Mouse (Mus musculus): ENCODE measurements at regions not wholly inside any gene's neighbourhood (a gene's known extent, or its start where the extent isn't known, plus 50 kb on each side); places are given as distances from the start of the nearest gene placed in this dataset.

DNA sequence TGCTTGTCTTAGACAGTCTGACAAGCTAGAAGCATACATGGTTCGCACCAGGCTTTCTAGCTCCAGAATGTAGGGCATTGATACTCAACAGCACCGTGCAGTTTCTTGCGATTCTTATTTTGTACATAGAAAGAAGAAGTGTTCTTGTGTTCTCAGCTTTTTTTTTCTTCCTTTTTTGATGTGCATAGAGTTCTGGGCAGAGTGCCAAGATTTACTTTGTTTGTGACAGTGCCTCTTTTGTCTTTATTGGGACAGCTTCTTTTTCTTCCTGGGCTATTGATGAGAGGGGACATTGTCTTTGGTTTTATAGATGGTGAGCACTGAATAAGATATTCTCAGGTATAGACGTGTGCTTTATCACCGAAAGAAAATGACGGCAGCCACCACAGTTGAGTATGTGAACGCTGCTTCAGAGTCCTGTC, 945.0 kb downstream of the Stpg2 start:
- no peaks in the 10 kb centered on the region for H3K27me3 ChIP-seq (ENCODE audit: insufficient read depth, low read length)

DNA sequence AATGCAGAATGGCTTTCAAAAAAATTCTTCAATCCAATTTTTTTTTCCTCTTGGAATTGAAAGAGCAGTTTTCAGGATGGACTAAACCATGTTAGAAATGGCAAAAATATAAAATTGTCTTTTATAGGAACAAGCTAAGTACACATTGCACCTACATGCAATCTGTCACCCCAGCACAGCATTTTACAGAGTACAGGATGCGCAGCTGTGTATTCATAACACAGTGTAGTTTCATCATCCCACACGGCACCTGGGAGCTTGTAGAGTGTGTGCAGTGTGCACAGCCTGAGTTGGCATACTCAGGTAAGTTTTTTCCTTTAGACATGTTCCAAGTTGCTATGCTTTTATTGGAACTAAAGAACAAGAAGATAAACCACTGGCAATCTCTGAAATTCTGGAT, 974.0 kb downstream of the Stpg2 start:
- DNase-seq (ENCODE audit: low spot score) = no peak
- no peaks in the 10 kb centered on the region for H3K4me1 ChIP-seq (ENCODE audit: insufficient read depth, low read depth, low read length)
- no peaks in the 10 kb centered on the region for H3K9me3 ChIP-seq (replicated peaks)
- no peaks in the 10 kb centered on the region for H3K36me3 ChIP-seq (replicated peaks)
- H3K4me3 ChIP-seq (ENCODE audit: low read depth, low read length) = no peak overlapping the region
- no peak for TF ChIP-seq POLR2AphosphoS5 (IDR thresholded peaks at IDR 0.05; ENCODE audit: insufficient replicate concordance, low read depth, low read length)
- TF ChIP-seq TAL1 (conservative IDR thresholded peaks at IDR 0.05; ENCODE audit: low read depth, low read length) = no peak
- no peak for TF ChIP-seq CTCF (IDR thresholded peaks at IDR 0.05; ENCODE audit: low read depth, low read length)
- TF ChIP-seq GATA2 (IDR thresholded peaks at IDR 0.05; ENCODE audit: borderline replicate concordance, low read depth, low read length) = no peak
- no peak for TF ChIP-seq GATA1 (IDR thresholded peaks at IDR 0.05; ENCODE audit: borderline replicate concordance, low read length)
- no peak for ATAC-seq (ENCODE audit: extremely low read depth, insufficient number of reproducible peaks, low FRiP score, poor library complexity, severe bottlenecking)
- H3K27me3 ChIP-seq (ENCODE audit: insufficient read depth, low read length) = no peaks in the 10 kb centered on the region

More for the DNA sequence above, 945.0 kb downstream of the Stpg2 start:
- no peak for ATAC-seq (ENCODE audit: extremely low read depth, insufficient number of reproducible peaks, low FRiP score, poor library complexity, severe bottlenecking)
- no peak for TF ChIP-seq GATA2 (IDR thresholded peaks at IDR 0.05; ENCODE audit: borderline replicate concordance, low read depth, low read length)
- no peak for TF ChIP-seq TAL1 (conservative IDR thresholded peaks at IDR 0.05; ENCODE audit: low read depth, low read length)
- TF ChIP-seq CTCF (IDR thresholded peaks at IDR 0.05; ENCODE audit: low read depth, low read length) = no peak
- TF ChIP-seq POLR2AphosphoS5 (IDR thresholded peaks at IDR 0.05; ENCODE audit: insufficient replicate concordance, low read depth, low read length) = no peak
- TF ChIP-seq GATA1 (IDR thresholded peaks at IDR 0.05; ENCODE audit: borderline replicate concordance, low read length) = no peak
- Histone ChIP-seq H3K4me3 (ENCODE audit: low read depth, low read length) (no peak overlapping the region), H3K4me1 (ENCODE audit: insufficient read depth, low read depth, low read length) (no peaks in the 10 kb centered on the region), H3K9me3 (replicated peaks) (no peaks in the 10 kb centered on the region), H3K36me3 (replicated peaks) (no peaks in the 10 kb centered on the region)
- no peak for DNase-seq (ENCODE audit: low spot score)

DNA sequence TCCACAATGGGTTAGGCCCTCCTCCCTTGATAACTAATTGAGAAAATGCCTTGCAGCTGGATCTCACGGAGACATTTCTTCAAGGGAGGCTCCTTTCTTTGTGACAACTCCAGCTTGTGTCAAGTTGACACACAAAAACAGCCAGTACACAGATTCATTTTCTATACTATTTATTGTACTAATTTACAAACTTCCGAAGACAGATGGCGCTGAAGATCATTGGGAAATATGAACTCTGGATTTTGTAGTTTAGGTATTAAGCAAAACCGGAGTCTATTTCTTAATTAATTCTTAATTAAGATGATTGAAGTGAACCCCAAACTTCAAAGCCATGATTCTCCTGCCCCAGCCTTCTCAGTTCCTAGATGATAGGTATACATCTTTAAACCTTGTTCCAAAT, 977.2 kb downstream of the Stpg2 start:
- no peak overlapping the region for H3K4me3 ChIP-seq (ENCODE audit: low read depth, low read length)

DNA sequence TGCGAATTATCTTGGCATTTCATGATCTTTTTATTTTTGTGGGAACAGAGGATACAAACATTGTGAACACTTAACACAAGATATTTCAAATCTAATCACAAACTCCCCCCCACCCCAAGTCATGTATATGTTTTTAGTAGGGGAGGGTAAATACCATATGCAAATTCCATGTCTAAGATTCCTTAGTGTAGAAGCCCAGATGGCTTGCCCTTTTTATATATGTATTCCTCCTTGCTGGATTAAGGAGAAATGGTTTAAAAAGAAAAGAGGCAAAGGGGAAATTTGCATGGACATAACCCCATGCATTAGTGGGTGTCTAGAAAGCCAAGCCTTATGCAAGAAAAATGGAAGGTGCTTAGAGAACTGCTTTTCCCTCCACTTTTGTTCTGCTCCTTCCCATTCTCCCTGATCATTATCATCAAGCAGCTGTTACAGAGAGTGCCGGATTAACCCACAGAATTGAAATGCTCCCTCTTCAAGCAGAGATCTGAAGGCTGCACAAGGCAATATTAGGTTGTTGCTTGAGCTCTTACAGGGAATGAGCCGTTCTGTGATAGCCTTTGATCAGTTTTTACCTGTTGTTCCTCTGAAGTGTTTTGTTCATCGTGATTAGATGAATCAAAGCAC, 979.5 kb downstream of the Stpg2 start:
- TF ChIP-seq TAL1 (conservative IDR thresholded peaks at IDR 0.05; ENCODE audit: low read depth, low read length) = no peak
- Histone ChIP-seq H3K4me3 (ENCODE audit: low read depth, low read length) (no peak overlapping the region), H3K9me3 (replicated peaks) (no peaks in the 10 kb centered on the region), H3K27me3 (ENCODE audit: insufficient read depth, low read length) (no peaks in the 10 kb centered on the region), H3K4me1 (ENCODE audit: insufficient read depth, low read depth, low read length) (no peaks in the 10 kb centered on the region), H3K36me3 (replicated peaks) (no peaks in the 10 kb centered on the region)
- ATAC-seq (ENCODE audit: extremely low read depth, insufficient number of reproducible peaks, low FRiP score, poor library complexity, severe bottlenecking) = no peak
- DNase-seq (ENCODE audit: low spot score) = no peak

More for the DNA sequence above, 977.2 kb downstream of the Stpg2 start:
- DNase-seq (ENCODE audit: low spot score) = no peak
- no peaks in the 10 kb centered on the region for H3K27me3 ChIP-seq (ENCODE audit: insufficient read depth, low read length)
- H3K9me3 ChIP-seq (replicated peaks) = no peaks in the 10 kb centered on the region
- H3K4me1 ChIP-seq (ENCODE audit: insufficient read depth, low read depth, low read length) = no peaks in the 10 kb centered on the region
- TF ChIP-seq POLR2AphosphoS5 (IDR thresholded peaks at IDR 0.05; ENCODE audit: insufficient replicate concordance, low read depth, low read length) = no peak
- TF ChIP-seq GATA1 (IDR thresholded peaks at IDR 0.05; ENCODE audit: borderline replicate concordance, low read length) = no peak
- no peak for TF ChIP-seq TAL1 (conservative IDR thresholded peaks at IDR 0.05; ENCODE audit: low read depth, low read length)
- no peak for TF ChIP-seq CTCF (IDR thresholded peaks at IDR 0.05; ENCODE audit: low read depth, low read length)
- no peak for TF ChIP-seq GATA2 (IDR thresholded peaks at IDR 0.05; ENCODE audit: borderline replicate concordance, low read depth, low read length)
- ATAC-seq (ENCODE audit: extremely low read depth, insufficient number of reproducible peaks, low FRiP score, poor library complexity, severe bottlenecking) = no peak
- no peaks in the 10 kb centered on the region for H3K36me3 ChIP-seq (replicated peaks)

DNA sequence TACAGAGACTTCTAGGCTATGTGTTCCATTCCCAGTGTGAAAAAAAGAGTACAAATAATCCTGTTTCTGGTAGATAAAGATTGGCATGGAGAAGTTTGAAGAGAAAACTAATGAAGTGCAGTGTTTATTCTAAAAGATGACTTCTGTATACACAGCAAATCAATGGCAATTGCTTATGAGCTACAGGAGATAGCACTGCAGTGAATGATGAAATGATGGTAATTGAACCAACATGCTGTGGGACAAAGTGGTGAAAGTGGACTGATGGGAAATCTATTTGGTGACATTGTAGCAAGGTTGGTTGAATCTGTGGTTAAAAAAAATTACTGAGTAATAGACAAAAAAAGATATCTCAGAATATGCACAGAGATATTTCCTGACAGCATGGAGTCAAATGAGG, 1000.4 kb downstream of the Stpg2 start:
- DNase-seq (ENCODE audit: low spot score) = no peak
- no peak for ATAC-seq (ENCODE audit: extremely low read depth, insufficient number of reproducible peaks, low FRiP score, poor library complexity, severe bottlenecking)
- TF ChIP-seq TAL1 (conservative IDR thresholded peaks at IDR 0.05; ENCODE audit: low read depth, low read length) (no peak), CTCF (IDR thresholded peaks at IDR 0.05; ENCODE audit: low read depth, low read length) (no peak), POLR2AphosphoS5 (IDR thresholded peaks at IDR 0.05; ENCODE audit: insufficient replicate concordance, low read depth, low read length) (no peak), GATA1 (IDR thresholded peaks at IDR 0.05; ENCODE audit: borderline replicate concordance, low read length) (no peak), GATA2 (IDR thresholded peaks at IDR 0.05; ENCODE audit: borderline replicate concordance, low read depth, low read length) (no peak)

DNA sequence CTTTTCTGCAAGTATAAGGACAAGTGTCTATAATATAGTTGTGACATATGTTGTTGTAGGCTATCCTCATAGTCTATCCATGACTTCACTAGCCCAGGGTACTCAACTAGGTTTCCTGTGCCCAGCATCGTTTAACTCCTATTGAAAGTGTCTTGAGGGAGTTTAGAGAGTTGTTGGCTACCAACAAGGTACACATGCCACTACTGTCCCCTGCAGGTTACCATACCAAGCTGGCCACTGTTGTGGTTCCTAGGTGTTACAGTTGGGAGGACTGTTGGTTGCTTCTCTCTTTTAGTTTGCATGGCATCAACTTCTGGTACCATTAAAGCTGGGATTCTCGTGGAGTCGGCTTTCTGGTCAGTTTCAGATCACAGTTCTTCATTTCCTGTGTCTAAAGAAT, 990.7 kb downstream of the Pdha2 start:
- TF ChIP-seq GATA2 (IDR thresholded peaks at IDR 0.05; ENCODE audit: borderline replicate concordance, low read depth, low read length) (no peak), GATA1 (IDR thresholded peaks at IDR 0.05; ENCODE audit: borderline replicate concordance, low read length) (no peak), CTCF (IDR thresholded peaks at IDR 0.05; ENCODE audit: low read depth, low read length) (no peak), TAL1 (conservative IDR thresholded peaks at IDR 0.05; ENCODE audit: low read depth, low read length) (no peak), POLR2AphosphoS5 (IDR thresholded peaks at IDR 0.05; ENCODE audit: insufficient replicate concordance, low read depth, low read length) (no peak)
- ATAC-seq (ENCODE audit: extremely low read depth, insufficient number of reproducible peaks, low FRiP score, poor library complexity, severe bottlenecking) (no peak), DNase-seq (ENCODE audit: low spot score) (no peak)
- no peaks in the 10 kb centered on the region for H3K9me3 ChIP-seq (replicated peaks)
- H3K36me3 ChIP-seq (replicated peaks) = no peaks in the 10 kb centered on the region
- no peaks in the 10 kb centered on the region for H3K4me1 ChIP-seq (ENCODE audit: insufficient read depth, low read depth, low read length)
- no peak overlapping the region for H3K4me3 ChIP-seq (ENCODE audit: low read depth, low read length)
- H3K27me3 ChIP-seq (ENCODE audit: insufficient read depth, low read length) = no peaks in the 10 kb centered on the region

More for the DNA sequence above, 1000.4 kb downstream of the Stpg2 start:
- no peak overlapping the region for H3K4me3 ChIP-seq (ENCODE audit: low read depth, low read length)
- no peaks in the 10 kb centered on the region for H3K9me3 ChIP-seq (replicated peaks)
- H3K4me1 ChIP-seq (ENCODE audit: insufficient read depth, low read depth, low read length) = no peaks in the 10 kb centered on the region
- H3K27me3 ChIP-seq (ENCODE audit: insufficient read depth, low read length) = no peaks in the 10 kb centered on the region
- H3K36me3 ChIP-seq (replicated peaks) = no peaks in the 10 kb centered on the region

Data from G1E (cell line).